Mouse (Mus musculus) embryonic stem cell, embryonic (primary cell): ENCODE results near the gene Osbpl9.

Experiments
- CTCF ChIA-PET, 4 experiments: fragments of 300-600 bp in 2 of 4; fragments of 350-600 bp in 2 of 4; sonication (Branson Sonifier 250); formaldehyde crosslinking; loops; one replicate each; lab custom pipeline; 2022; ENCODE audit warnings: inconsistent platforms in 2 of 4; lab: Charles Lee
- POLR2A ChIA-PET, 4 experiments: fragments of 300-600 bp in 2 of 4; fragments of 350-600 bp in 2 of 4; sonication (Branson Sonifier 250); formaldehyde crosslinking; loops; one replicate each; lab custom pipeline; 2022; ENCODE audit warnings: antibody characterized with exemption in 4 of 4, inconsistent platforms in 1 of 4; lab: Charles Lee

Gene Osbpl9

DNA sequence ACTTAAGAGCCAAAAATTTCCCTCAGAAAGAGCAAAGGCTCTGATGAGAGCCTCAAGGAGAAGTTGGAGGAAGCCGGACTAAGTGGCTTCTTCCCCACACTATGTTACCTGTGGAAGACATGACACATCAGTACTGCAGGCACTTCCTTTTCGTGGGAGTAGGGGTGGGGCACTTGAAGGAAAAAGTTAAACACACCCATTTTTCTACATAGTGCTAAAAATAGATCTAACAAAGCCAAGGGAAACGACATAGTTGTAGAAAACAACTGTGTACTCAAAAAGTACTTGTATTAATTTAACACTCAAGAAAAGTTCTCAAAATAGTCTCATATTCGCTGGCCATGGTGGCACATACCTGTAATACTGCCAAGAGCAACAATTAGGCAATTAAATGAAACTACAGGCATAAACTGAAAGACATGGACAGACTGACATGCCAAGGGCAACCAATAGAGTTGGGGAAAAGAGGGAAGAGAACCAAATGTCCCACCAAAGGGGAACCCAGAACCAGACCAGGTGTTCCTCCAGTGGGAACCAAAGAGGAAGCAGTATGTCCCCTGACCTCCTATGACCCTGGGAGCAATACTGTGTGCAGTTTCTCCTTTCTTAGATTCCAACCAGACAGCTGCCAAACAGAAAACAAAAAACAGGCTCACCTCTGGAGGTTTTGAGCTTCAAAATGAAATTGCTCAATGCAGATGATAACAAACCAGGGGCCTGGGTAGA is 79.1 kb downstream of the Osbpl9 start:
- ChIA-PET CTCF (no interaction called here), POLR2A (no interaction called here)

DNA sequence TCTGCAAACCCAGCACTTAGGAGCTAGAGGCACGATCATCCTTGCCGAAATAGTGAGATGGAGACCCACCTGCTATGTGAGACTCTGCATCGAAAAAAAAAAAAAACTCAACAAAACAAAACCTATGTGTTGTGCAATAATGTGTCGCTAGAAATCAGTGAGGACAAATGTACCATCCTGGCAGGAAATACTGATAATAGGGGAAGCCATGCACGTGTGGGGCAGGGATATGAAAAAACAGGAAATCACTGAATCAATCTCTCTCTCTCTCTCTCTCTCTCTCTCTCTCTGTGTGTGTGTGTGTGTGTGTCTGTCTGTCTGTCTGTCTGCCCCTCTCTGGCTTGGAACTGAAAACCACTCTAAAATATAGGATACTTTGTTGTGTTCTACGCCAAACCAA is 81.3 kb downstream of the Osbpl9 start:
- POLR2A ChIA-PET = interaction anchor here in 1 of 4 experiments (0.7 kb wide), 1 partner anchor 634 kb away, joined by 6 read pairs; no protein-coding TSS in a partner anchor
- CTCF ChIA-PET = interaction anchor here in 1 of 4 experiments (0.6 kb wide), 1 partner anchor 314 kb away, joined by 3 read pairs; no protein-coding TSS in a partner anchor

DNA sequence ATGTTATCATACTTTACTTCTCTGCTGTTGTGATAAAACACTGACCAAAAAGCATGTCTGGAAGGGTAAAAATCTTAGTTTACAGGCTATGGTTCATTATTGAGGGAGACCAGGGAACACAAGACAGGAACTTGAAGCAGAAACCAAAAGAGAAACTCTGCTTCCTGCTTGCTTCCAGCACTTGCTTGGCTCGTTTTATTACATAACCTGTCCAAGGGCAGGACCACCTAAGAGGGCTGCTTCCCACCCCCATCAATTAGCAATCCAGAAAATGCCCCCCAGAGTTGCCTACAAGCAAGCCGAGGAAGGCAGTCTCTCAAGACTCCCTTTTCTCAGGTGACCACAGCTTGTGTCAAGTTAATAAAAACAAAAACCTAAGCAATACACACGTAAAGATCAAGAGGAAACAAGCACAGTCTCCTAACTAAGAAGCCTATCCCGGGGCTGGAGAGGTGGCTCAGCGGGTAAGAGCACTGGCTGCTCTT is 82.4 kb downstream of the Osbpl9 start:
- POLR2A ChIA-PET = interaction anchor here in 1 of 4 experiments (1.9 kb wide), 1 partner anchor 10 kb away, joined by 7 read pairs; no protein-coding TSS in a partner anchor
- CTCF ChIA-PET = no interaction called here

DNA sequence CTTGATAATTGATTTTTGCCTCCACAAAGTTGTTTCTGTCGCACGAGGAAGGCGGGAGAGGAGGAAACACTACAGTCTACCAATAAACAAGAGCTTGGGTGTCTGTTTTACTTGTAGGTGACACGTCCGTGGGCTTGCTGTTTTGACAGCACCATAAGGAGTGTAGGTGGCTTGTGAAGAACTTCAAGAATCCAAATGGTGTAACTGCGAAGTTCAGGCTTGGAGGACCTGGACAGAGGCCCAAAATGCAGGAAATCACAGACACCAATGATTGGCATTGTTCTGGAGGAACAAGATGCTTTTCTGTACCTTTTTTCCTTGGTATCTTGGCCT is 83.8 kb downstream of the Osbpl9 start:
- ChIA-PET CTCF (no interaction called here), POLR2A (interaction anchor here (0.5 to 3.1 kb wide), 29 partner anchors 9 to 1229 kb away, joined by 3 to 19 read pairs (median 4); partner anchors contain the start of gene 0610037L13Rik (in 1 of the 4))

DNA sequence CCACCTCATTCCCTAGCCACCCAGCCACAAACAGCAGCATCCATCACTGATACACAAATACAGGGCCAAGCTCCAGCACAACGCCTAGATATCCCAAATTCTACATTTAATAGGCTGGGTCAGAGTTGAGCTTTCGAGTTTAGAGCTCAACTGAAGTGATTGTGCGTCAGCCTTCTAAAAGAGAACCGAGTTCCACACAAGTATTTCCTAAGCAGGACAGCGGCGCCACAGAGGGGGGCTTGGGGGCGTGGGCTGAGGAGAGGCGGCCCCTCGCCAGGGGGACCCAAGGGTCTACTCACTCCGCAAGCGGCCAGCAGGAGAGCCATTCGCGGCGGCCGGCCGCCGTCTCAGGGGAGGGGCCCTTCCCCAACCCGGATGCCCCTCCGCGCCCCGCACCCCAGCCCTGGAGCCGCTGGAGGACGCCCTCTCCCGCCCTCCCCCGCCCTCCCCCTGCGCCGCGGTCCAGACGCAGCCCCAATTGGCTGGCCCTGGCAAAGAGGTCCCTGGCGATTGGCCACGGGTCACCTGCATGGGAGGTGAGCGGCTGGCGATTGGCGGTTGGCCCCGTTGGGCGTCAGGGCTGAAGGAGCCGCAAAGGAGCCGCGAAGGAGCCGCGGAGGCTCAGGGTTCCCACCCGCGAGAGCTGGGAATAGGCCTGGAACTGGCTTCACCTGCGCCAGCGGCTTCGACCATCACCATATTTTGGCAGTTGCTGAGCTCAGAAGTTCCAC is 84.3 kb downstream of the Osbpl9 start:
- ChIA-PET POLR2A (interaction anchor here (0.6 to 3.1 kb wide), 42 partner anchors 8 to 1228 kb away, joined by 3 to 19 read pairs (median 4); partner anchors contain the start of genes 0610037L13Rik (in 1 of the 4), A730015C16Rik (in 1 of the 4) and Kti12 (in 1 of the 4)), CTCF (interaction anchor here in 1 of 4 experiments (0.7 kb wide), 1 partner anchor 285 kb away, joined by 3 read pairs; no protein-coding TSS in a partner anchor)

DNA sequence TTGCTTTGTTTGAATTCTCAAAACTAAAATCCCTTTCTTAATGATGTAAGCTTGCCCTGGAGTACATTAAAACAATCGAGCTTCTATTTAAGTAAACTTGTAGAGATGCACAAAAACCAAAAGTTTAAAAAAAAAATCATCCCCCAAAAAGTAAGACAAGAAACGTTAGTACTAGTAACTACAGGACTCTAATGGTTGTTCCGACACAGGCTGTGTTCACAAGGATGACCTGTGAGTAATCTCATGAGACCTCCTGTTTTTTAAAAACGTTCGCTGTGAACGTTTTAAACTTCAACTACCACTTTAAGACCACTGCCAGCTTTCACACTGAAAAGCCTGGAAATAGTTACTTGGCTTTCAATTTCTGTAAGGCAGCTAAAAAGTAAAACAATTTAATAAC is 85.1 kb downstream of the Osbpl9 start:
- ChIA-PET POLR2A (interaction anchor here (0.6 to 3.1 kb wide), 33 partner anchors 8 to 269 kb away, joined by 3 to 19 read pairs (median 4); partner anchors contain the start of genes A730015C16Rik (in 1 of the 4) and Kti12 (in 1 of the 4)), CTCF (interaction anchor here in 1 of 4 experiments (0.7 kb wide), 1 partner anchor 284 kb away, joined by 3 read pairs; no protein-coding TSS in a partner anchor)

DNA sequence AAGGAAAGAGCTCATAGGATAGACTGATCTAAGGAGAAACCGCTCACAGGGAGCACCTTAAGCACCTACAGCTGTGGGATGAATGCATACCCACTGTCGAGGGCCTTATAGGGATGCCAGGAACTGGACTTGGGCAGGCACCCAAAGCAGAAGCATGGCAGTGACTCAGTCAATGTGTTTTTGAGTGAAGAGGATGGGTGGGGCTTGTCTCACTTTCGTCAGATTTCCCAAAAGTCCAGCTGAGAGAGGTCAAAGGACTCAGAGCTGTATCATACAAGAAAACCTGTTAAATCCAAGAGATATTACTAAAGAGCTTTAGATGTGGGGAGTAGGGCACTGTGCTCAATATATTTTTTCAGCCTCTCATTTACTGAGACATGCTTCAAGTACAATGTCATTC is 85.6 kb downstream of the Osbpl9 start:
- CTCF ChIA-PET = interaction anchor here in 1 of 4 experiments (0.6 kb wide), 1 partner anchor 44 kb away, joined by 8 read pairs; no protein-coding TSS in a partner anchor

DNA sequence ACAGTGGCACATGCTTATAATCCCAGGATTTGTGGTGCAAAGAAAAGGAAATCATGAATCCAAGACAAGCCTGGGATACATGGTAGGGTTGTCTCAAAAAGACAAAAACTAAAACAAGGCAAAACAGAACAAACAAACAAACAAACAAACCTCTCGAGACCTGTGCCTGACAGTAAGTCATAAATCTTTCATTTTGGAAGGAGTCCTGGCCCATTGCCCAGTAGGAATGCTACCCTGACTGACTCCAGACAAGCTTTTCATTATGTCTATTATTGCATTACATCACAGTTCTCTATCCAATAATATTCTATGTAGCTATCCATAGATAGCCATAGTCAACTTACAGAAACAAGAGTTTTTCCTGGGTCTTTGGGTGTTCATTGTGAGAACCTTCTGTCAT is 86.3 kb downstream of the Osbpl9 start:
- ChIA-PET CTCF (interaction anchor here in 2 of 4 experiments (0.6 to 1.0 kb wide), 2 partner anchors 31 to 45 kb away, joined by 3 to 8 read pairs; no protein-coding TSS in a partner anchor), POLR2A (interaction anchor here in 1 of 4 experiments (1.1 to 3.1 kb wide), 5 partner anchors 10 to 55 kb away, joined by 3 to 8 read pairs (median 3); no protein-coding TSS in a partner anchor)

More for the DNA sequence above, 85.6 kb downstream of the Osbpl9 start:
- POLR2A ChIA-PET = interaction anchor here in 2 of 4 experiments (0.7 to 3.1 kb wide), 16 partner anchors 8 to 172 kb away, joined by 3 to 19 read pairs (median 4); no protein-coding TSS in a partner anchor

DNA sequence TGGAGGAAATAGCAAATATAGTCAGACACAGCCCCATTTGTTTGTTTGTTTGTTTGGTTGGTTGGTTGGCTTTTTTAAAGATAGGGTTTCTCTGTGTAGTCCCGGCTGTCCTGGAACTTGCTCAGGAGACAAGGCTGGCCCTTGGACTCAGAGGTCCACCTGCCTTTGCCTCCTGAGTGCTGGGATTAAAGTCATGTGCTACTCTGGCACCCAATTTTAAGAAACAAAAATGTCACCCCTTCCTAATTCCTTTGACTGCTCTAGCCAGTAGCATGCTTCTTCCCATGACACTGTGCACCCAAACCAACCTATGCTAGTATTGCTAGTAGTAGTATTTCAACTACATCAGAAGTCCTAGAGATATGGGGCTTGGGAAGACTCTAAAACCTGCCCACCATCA is 87.8 kb downstream of the Osbpl9 start:
- CTCF ChIA-PET = no interaction called here

DNA sequence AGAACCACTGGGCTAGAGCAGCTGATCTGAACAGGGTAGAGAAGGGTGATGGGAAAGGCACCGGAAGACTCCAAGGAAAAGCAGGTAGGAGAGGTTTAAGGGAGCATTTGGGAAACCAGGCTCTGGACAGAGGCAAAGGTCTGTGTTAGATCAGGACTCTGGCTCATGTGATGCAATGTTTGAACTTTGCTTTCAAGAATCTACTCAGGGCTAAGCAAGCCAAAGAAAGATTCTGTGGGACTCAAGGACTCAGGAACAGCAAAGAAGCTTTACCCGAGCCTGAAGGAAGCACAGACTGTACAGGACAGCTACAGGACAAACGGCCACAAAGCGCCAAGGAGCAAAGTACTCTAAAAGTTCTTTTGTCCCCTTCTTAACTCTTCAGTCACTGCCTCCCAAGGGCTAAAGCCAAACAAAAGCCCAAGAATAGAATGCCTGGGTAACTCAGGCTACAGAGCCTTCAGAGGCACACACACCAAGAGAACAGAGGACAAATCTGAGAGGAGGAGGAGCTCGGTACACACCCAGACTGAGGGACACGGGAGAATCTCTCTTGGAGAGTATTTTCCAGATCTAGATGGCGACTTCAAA is 89.1 kb downstream of the Osbpl9 start:
- ChIA-PET POLR2A (interaction anchor here in 2 of 4 experiments (0.9 to 2.8 kb wide), 7 partner anchors 12 to 40 kb away, joined by 3 to 8 read pairs (median 4); no protein-coding TSS in a partner anchor), CTCF (interaction anchor here in 1 of 4 experiments (1.2 kb wide), 1 partner anchor 34 kb away, joined by 4 read pairs; no protein-coding TSS in a partner anchor)

More for the DNA sequence above, 87.8 kb downstream of the Osbpl9 start:
- POLR2A ChIA-PET = interaction anchor here in 2 of 4 experiments (1.7 to 2.8 kb wide), 2 partner anchors 11 to 17 kb away, joined by 6 to 8 read pairs; no protein-coding TSS in a partner anchor

DNA sequence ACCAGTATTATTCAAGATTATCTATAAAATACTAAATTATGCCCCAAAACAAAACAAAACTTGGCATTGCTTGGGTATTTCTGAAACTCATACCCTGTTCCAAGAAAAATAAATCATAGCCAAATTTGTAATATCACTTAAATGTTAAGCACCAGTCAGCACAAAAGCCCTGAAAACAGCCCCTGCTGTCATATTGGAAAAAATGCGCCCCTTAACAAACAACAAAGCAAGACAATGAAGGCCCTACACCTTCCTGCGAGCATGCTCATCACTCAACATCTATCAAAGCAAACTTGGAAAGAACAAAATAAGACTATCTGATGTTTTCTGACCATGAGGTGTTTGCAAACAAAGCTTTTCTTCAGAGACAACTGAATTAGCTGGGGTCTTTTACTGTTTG is 91.1 kb downstream of the Osbpl9 start:
- ChIA-PET CTCF (no interaction called here), POLR2A (interaction anchor here in 1 of 4 experiments (0.6 to 1.5 kb wide), 3 partner anchors 36 to 1227 kb away, joined by 3 to 6 read pairs (median 5); no protein-coding TSS in a partner anchor)

DNA sequence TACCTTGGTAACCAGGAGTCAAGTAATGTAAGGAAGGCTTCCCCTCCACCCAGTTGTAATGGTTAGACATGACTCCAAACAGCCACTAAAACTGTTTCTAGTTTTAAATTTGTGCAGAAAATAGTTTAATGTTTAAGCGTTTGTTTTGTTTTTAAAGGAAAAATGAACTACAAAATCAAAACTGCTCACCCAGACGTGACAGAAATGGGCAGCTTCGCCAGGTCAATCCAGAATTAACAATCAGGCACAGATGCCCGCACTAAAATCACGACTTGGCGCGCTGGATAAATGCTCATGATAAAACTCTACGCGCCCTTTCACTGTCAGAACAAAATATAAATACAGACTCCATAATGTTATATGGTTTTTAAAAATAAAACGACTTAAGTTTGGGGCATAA is 92.4 kb downstream of the Osbpl9 start:
- POLR2A ChIA-PET = interaction anchor here in 1 of 4 experiments (0.9 to 2.2 kb wide), 4 partner anchors 8 to 37 kb away, joined by 3 to 7 read pairs (median 5); no protein-coding TSS in a partner anchor
- CTCF ChIA-PET = no interaction called here

DNA sequence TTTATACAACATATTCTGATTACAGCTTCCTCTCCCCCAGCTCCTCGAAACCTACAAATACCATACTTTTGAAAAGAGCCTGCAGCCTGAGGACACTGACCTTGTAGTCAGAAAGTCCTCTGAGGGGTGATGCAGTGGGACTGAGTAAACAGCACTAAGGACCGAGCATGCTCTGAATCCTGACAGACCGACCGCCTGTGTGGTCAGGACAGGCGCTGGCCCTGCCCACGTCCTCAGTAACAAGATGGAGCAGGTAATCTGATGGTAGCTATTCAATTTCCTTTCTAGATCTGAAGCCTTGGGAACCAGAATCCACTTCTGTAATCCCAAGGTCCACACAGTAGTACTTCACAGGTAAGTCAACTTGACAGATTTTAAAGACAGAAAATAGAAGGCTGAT is 93.1 kb downstream of the Osbpl9 start:
- POLR2A ChIA-PET = interaction anchor here in 3 of 4 experiments (0.7 to 2.4 kb wide), 8 partner anchors 8 to 44 kb away, joined by 3 to 13 read pairs (median 4); no protein-coding TSS in a partner anchor

DNA sequence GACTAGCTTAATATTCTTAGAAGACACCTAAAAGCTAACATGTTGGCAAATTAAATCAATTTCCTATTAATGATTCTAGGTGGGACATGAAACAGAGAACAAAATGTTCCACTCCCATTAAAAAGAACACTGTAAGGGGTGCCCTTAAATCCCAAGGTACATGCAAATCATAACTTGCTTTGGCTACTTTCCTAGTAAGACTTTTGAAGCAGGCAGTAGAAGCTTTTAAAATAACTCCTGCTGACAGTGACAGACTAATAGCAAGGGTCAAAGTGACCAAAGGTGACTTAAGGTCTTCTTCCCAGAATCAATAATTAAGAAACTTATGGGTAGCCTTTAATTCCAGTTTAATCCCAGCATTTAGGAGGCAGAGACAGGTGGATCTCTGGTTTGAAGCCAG is 95.5 kb downstream of the Osbpl9 start:
- ChIA-PET CTCF (interaction anchor here in 1 of 4 experiments (0.6 kb wide), 1 partner anchor 294 kb away, joined by 3 read pairs; no protein-coding TSS in a partner anchor), POLR2A (interaction anchor here in 1 of 4 experiments (1.6 kb wide), 1 partner anchor 51 kb away, joined by 4 read pairs; no protein-coding TSS in a partner anchor)

More for the DNA sequence above, 93.1 kb downstream of the Osbpl9 start:
- CTCF ChIA-PET = no interaction called here

DNA sequence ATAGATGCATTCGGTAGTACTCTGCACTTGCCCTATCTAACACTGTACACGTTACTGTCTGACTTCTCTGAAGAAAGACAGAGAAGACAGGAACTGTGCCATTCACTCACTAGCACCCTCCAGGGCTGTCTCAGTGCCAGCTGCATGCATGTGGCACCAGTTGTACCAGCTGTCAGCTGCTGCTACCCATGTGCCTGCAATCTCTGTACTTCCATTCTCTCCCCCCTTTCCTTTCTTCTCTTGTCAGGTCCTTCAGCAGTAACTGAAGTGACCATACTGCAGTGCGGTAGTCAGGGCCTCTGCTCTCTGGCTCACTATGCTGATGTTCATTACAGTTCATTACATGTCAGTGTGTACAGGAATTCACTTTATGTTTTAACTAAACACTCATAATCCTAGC is 96.0 kb downstream of the Osbpl9 start:
- POLR2A ChIA-PET = interaction anchor here in 1 of 4 experiments (1.6 kb wide), 1 partner anchor 50 kb away, joined by 4 read pairs; no protein-coding TSS in a partner anchor
- CTCF ChIA-PET = no interaction called here

DNA sequence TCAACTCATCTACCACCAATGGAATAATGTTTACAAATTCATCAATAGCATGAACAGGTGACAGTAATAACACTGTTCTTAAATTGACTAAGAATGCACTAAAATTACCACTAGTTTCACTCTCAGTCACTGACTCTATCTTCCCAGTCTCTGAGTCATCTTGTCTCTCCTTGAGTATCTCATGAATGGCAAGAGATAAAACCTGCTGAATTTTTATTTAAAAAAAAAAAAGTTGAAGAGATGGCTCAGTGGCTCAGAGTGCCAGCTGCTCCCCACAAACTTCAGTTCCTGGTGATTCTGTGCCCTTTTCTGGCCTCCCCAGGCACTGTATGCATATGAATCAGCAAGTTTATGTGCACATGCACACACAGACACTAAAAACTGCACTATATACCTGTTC is 96.8 kb downstream of the Osbpl9 start:
- ChIA-PET POLR2A (no interaction called here), CTCF (no interaction called here)

DNA sequence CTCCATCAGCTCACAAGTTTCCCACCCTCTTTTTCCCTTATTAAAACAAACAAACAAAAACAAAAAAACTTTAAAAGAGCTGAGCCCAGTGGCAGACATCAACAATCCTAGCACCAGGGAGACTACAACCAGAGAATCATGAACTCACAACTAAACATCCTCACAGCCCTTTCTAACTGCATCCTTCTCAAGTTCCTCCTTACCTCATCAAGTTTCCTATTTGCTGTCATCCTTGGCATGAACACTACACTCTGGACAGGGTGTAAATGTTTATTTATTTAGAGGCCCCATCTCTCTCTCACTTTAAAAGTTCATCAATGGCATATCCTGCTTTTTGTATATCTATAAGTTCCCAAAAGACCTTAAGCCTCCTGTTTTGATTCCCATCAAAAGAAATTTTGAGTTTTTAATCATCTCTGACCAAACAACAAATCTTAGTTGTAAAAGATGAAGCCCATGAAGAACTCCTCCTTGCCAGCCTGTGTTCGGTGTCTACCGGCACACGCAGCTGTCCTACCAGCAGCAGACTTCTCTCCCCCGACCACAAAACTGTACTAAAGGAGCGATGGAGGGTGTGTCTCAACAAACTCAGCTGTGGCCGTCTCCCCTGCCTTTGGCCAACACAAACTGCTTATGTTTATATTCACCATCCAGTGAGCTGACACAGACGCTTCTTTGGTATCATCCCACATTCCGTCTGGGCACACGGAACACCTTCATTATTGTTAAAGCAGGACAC is 98.8 kb downstream of the Osbpl9 start:
- ChIA-PET POLR2A (interaction anchor here in 2 of 4 experiments (0.7 to 1.3 kb wide), 6 partner anchors 14 to 42 kb away, joined by 3 to 5 read pairs (median 3); no protein-coding TSS in a partner anchor), CTCF (no interaction called here)
